Mouse (Mus musculus): ENCODE data around the gene Rsg1. TPM values are rescaled to one million over a fixed set of nuclear protein-coding genes. Genes with fewer than 3 reads are reported as not detected.

The Rsg1 gene
- 1 to 10 TPM; 2.7 to 4.4 TPM for total RNA-seq (2021)
- long read RNA-seq, experiment 1 = 0 reads
- long read RNA-seq, experiment 2 = 0 reads

DNA sequence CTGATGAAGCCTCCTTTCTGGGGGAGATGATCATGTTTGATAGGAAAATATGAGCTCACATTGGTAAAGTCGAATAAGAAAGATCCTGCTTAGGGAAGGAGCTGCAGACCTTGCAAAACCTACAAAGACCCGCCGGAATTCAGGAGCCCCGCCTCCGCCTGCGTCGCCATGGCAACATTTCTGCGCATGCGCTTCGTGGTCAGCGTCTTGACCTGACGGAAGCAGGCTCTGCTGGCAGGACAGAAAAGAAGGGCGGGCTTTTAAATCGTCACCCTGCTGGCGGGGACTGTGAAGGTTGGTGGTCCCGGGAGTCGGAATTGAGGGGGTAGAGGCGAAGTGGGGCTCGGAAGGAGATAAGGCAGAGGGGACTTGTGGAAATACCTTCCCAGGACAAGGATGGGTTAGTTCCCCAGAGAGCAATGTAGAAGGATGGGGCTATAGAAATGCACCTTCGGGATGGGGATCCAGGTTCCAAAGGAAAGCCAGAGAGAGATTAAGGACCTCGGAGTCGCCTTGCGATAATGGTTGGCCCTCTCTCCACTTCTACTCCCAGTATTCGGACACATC lies at the start of gene Rsg1:
Rsg1 (plus strand) TSS at position 187 of the 567 bp plus-strand sequence.
- TF ChIP-seq CTCF (IDR thresholded peaks at IDR 0.05) = peak; percentile 15
- H3K4me3 ChIP-seq = peak within 1 kb of the TSS; percentile 55
- DNase-seq (ENCODE audit: extremely low spot score in 1 of 2, low spot score in 2 of 2) = peak; percentile 92 to 94
- H3K27ac ChIP-seq = peak within 1 kb of the TSS; percentile 60
- intact Hi-C loops (cut with DNase I) = no loop called here

DNA sequence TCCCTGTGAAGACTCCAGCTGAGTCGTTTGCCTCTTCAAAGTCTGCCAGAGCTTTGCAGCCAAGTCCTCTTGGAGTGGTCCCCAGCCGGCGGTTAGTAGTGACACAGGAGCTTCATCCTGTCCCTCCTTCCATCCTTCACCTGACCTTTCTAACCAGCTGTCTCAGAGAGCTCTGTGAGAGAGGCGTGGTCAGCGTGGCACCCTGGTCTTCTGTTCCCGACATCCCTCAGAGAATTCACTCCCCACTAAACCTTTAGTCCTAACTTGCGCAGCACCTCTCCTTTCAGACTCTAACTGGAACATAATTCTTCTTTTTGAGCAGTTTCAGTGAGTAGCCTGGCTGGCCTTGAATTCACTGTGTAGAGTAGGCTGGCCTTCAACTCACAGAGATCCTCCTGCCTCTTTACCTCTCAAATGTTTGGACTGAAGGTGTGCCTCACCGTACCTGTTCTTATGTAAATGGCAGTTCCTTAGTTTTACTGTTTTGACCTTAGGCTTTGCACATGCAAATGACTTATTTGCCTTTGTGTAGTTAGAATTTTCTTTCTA lies 47.9 kb upstream of the Rsg1 start:
- no peak overlapping the region for H3K27ac ChIP-seq
- no peak for DNase-seq (ENCODE audit: extremely low spot score in 1 of 2, low spot score in 2 of 2)
- intact Hi-C loops (cut with DNase I) = no loop called here
- no peak for TF ChIP-seq CTCF (IDR thresholded peaks at IDR 0.05)
- no peak overlapping the region for H3K4me3 ChIP-seq

DNA sequence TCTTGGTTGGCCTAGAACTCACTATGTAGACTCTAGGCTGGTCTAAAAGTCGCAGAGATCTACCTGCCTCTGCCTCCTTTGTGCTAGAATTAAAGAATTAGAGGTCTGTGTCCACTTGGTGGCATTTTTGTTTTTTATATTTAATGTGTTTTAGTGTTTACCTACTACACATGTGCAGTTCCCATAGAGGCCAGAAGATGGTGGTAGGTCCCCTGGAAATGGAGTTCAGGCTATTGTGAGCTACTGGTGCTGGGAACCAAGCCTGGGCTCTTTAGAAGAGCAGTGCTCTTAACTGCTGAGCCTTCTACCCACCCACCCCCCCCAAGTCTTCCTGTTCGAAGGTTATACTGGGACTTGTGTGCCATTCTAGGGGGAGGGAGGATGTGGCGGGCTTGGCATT lies 46.6 kb upstream of the Rsg1 start:
- intact Hi-C loops (cut with DNase I) = no loop called here
- no peak for DNase-seq (ENCODE audit: extremely low spot score in 1 of 2, low spot score in 2 of 2)
- H3K27ac ChIP-seq = no peak overlapping the region
- H3K4me3 ChIP-seq = no peak overlapping the region
- peak; percentile 17 for TF ChIP-seq CTCF (IDR thresholded peaks at IDR 0.05)

DNA sequence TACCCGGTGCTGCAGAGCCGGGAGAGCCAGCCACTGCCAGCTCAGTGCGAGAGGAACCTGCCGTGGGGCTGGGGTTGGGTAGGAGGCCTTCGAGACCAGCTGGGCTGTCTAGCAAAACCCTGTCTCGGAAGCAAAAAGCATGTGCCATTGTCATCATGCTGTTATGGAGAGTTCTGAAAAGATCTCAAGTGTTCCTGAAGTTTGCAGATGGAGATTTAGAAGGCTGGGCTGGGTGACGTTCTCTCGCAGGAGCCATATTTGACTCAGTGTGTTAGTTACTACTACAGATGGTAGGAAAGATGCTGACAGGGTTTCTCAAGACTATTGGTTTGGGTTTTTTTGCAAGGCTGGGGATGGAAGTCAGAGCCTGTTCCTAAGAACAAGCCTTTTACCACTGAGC lies 41.6 kb upstream of the Rsg1 start:
- H3K27ac ChIP-seq = peak overlapping the region; percentile 32; the same call in 1 of the 2 replicates
- no peak overlapping the region for H3K4me3 ChIP-seq
- no peak for DNase-seq (ENCODE audit: extremely low spot score in 1 of 2, low spot score in 2 of 2)
- no peak for TF ChIP-seq CTCF (IDR thresholded peaks at IDR 0.05)
- intact Hi-C loops (cut with DNase I) = no loop called here

DNA sequence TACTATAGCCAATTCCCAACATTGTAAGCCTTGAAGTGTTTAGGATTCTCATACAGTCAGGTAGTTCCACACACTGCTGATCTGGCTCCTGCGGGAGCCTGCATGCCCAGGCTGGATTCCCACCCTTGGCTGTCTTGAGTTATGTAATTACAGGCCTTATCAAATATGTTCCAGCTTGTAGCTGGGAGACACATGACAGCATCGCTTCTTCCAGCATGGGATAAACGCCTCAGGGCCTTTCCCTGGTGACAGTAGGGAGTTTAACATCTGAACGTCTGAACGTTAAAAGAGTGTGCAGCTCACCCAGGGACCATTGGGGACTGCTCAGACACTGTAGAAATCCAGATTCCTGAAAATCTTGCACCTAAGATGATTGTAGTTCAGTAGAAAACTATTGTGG lies 38.0 kb upstream of the Rsg1 start:
- TF ChIP-seq CTCF (IDR thresholded peaks at IDR 0.05) = no peak
- intact Hi-C loops (cut with DNase I) = no loop called here
- no peak overlapping the region for H3K4me3 ChIP-seq
- H3K27ac ChIP-seq = peak overlapping the region; percentile 59
- no peak for DNase-seq (ENCODE audit: extremely low spot score in 1 of 2, low spot score in 2 of 2)

DNA sequence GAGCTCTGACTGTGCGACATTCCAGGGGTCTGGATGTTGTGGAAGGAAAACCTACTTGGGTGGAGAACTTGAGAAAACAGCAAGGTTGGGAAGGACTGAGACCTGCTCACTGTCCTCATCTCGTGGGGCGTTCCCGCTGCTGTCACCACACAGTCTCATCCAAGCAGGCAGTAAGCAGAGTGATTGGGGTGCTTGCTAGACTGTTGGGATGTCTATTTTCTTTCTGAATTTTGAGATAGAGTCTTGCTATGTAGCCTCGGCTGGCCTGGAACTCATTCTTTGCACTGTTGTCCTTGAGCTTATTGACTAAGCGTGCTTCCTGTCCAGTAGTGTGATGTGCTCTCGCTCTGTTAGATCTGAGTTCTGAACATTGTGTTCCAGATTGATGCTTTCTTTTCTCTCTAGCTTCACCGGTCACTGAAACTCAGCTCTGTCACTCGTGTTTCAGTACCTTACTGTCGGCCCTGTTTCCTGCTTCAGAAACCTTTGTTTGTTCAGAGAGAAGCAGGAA lies 37.4 kb upstream of the Rsg1 start:
- H3K4me3 ChIP-seq = no peak overlapping the region
- peak overlapping the region; percentile 59 for H3K27ac ChIP-seq
- TF ChIP-seq CTCF (IDR thresholded peaks at IDR 0.05) = no peak
- intact Hi-C loops (cut with DNase I) = no loop called here
- no peak for DNase-seq (ENCODE audit: extremely low spot score in 1 of 2, low spot score in 2 of 2)

DNA sequence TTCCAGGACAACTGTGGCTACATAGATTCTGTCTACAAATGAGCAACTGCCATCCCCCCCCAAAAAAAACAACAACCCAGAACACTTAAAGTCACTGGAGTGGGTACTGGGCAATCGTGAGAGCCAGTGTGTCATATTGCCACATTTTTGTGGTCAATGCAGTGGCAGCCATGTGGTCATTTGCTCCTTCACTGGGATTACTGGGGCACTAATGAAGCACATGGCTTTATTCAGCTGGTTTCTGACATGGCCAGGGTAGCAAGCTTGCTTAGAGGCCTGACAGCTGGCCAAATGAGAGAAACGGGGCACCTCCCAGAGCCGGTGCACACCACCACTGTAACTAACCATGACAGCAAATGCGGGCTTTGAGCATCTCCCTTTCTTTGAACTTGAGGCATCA lies 35.3 kb upstream of the Rsg1 start:
- intact Hi-C loops (cut with DNase I) = no loop called here
- H3K4me3 ChIP-seq = no peak overlapping the region
- DNase-seq (ENCODE audit: extremely low spot score in 1 of 2, low spot score in 2 of 2) = no peak
- no peak for TF ChIP-seq CTCF (IDR thresholded peaks at IDR 0.05)
- H3K27ac ChIP-seq = no peak overlapping the region

DNA sequence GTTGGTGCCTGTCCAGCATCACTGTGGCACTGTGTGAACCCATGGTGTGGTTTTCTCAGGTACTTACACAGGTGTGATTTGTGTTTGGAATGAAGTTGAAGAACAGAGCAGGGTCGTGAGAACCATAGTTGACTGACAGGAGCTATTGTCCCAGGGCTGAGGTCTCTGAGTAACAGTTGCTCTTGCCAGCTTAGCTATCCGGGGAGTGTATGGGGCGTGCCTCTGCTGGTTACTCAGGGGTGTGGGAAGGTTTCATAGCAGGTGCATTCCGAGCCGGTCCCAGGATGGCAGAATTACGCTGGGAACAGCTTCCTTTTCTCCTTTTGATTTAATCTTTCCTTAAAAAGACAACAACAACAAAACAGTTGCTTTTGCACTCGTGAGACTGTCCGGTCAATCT lies 32.9 kb upstream of the Rsg1 start:
- TF ChIP-seq CTCF (IDR thresholded peaks at IDR 0.05) = no peak
- intact Hi-C loops (cut with DNase I) = no loop called here
- DNase-seq (ENCODE audit: extremely low spot score in 1 of 2, low spot score in 2 of 2) = no peak
- no peak overlapping the region for H3K4me3 ChIP-seq
- H3K27ac ChIP-seq = no peak overlapping the region

DNA sequence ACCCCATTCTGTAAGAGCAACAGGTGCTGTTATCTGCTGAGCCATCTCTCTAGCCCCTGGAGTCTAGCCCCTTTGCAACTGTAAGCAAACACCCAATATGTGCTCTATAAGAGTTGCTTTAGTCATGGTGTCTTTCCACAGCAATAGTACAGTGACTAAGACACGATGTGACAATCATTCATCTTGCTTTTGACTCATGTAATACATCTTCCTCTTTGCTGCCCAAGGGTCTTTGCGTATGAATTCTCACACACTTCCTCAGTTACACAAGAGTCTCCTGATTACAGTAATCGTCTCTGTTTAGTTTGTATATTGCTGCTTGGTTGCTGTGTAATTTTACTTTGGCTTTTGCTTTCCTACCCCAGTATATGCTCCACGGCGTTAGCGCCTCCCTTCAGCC lies 31.8 kb upstream of the Rsg1 start:
- Histone ChIP-seq H3K27ac (no peak overlapping the region), H3K4me3 (no peak overlapping the region)
- intact Hi-C loops (cut with DNase I) = no loop called here
- TF ChIP-seq CTCF (IDR thresholded peaks at IDR 0.05) = no peak
- no peak for DNase-seq (ENCODE audit: extremely low spot score in 1 of 2, low spot score in 2 of 2)

DNA sequence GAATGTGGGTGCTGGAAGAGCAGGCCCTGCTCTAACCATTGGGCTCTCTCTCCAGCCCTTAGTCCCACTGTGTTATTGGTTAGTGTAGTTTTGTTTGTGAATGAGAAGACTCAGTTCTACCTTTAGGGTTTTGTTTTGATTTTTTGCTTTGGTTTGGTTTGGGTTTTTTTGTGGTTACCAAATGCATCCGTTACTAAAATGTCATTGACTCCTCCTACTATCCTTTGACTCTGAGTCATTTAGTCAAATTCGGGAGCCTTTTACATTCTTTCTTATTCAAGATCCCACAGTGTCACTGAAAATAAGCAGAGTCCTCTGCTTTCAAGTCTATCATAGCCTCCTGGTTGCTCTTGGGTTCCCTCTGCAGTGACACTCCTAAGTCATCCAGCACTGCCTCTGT lies 29.8 kb upstream of the Rsg1 start:
- DNase-seq (ENCODE audit: extremely low spot score in 1 of 2, low spot score in 2 of 2) = no peak
- TF ChIP-seq CTCF (IDR thresholded peaks at IDR 0.05) = no peak
- Histone ChIP-seq H3K27ac (no peak overlapping the region), H3K4me3 (no peak overlapping the region)
- intact Hi-C loops (cut with DNase I) = no loop called here

DNA sequence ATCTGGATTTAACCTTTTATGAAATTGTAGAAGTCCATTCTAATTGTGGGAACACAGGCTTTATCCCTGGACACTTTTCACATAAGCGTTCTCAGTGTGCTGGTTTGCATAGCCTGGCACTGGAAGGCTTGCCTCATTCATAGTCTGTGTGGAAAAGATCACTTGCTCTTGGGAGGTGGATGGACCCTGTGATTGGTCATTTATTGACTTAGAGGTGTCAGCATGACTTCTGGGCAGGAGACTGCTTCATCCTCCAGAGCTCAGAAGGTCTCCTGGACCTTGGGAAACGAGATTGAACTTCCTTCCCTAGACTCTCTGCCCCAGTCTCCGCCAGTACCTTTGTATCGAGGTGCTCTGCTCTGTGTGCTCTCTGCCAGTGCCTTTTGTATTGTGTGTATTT lies 29.3 kb upstream of the Rsg1 start:
- TF ChIP-seq CTCF (IDR thresholded peaks at IDR 0.05) = no peak
- H3K27ac ChIP-seq = no peak overlapping the region
- DNase-seq (ENCODE audit: extremely low spot score in 1 of 2, low spot score in 2 of 2) = no peak
- intact Hi-C loops (cut with DNase I) = no loop called here
- H3K4me3 ChIP-seq = no peak overlapping the region

DNA sequence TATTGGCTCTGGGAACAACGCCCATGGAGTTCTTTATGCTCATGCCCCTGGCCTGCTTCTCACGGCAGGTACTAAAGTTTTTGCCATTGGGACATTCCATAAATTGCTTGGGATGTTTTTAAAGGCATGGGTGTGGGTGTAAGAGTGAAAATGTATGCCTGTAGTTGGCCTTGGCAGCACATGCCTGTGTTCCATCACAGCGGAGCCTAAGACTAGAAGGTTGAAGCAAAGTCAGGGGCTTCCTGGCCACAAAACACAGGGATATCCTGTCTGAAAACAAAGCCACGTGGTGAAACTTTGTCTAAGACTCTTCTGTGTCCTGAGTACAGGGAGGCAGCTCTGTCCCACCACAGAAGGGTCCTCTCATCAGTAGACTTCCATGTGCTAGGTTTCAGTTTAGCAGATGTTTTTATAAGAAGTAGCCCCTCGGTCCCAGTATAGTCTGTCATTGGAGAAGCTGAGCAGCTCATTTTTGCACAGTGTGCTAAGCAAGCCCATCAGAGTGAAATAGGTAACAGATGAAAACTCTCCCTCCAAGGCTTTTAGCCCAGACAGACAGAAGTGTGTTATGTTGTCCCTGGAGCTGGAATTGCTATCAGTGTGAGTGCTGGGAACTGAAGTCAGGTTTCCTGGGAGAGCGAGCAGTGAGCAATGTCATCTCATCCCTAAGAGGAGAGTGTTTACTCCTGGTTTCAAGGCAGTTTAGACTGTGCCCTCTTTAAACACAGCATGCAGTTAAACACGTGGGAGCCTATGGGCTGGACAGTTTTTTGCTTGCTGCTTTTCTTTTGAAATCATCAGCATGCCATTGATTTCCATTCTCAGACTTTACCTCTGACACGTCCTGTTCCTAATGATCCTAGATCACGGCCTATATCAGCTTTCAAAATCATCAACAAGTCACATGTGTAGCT lies 26.6 kb upstream of the Rsg1 start:
- no peak for TF ChIP-seq CTCF (IDR thresholded peaks at IDR 0.05)
- no peak for DNase-seq (ENCODE audit: extremely low spot score in 1 of 2, low spot score in 2 of 2)
- no peak overlapping the region for H3K4me3 ChIP-seq
- intact Hi-C loops (cut with DNase I) = no loop called here
- no peak overlapping the region for H3K27ac ChIP-seq
